Mouse (Mus musculus) cortical plate, adult 2 months (tissue): ENCODE measurements around the gene Kif1c.
A peak's percentile ranks its signal among the peaks of the same experiment; 100 is the strongest.

Source experiments
- CTCF ChIP-seq: fragments of 200-500 bp; IDR thresholded peaks from 2 replicates; pipeline ENCODE4 v1.5.1; 2011; ENCODE audit warnings: mild to moderate bottlenecking, control low read depth, low read length; ENCODE audit not compliant: insufficient read depth; ENCODE audit errors: extremely low read depth
- POLR2A ChIP-seq: fragments of 200-500 bp; IDR thresholded peaks from 2 replicates; pipeline ENCODE4 v1.6.1; 2011; ENCODE audit warnings: mild to moderate bottlenecking, low read length, control low read depth; ENCODE audit not compliant: insufficient read depth; ENCODE audit errors: extremely low read depth

DNA sequence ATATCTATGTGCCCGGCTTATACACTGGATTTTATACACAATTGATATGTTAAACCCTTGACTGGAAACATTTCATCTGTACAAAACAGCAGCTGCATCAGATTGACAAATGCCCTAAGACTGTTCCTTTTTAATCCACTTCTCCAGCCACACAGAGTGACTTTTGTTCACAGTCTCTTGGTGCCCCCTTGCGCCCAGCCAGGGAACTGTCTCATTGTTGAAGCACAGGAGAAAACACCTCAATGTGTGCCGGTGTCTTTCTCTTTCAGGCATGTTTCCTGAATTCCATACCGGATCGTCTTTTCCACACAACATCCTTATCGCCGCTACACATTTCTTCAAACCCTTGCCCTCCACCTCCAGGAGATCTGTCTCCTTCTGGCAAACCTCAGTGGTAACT lies 55.3 kb downstream of the Kif1c start:
- peak; percentile 99 for TF ChIP-seq CTCF
- TF ChIP-seq POLR2A: no peak
